Mouse (Mus musculus) midbrain, embryonic 15.5 days (tissue): ENCODE data around the gene Slc35c2. TPM values are rescaled to one million over a fixed set of nuclear protein-coding genes. Genes with fewer than 3 reads are reported as not detected.

ENCODE experiments used
- ATAC-seq: fragments of 200-750 bp; cut with Nextera tagmentation; replicated peaks from 2 replicates; pipeline ENCODE4 v1.8.0; 2017; ENCODE audit warnings: moderate TSS enrichment
- H3K27ac ChIP-seq: fragments of 300-500 bp; sonication (generic); 2 replicates; pipeline ENCODE4 v1.5.1; 2015; ENCODE audit warnings: mild to moderate bottlenecking, inconsistent platforms
- H3K27me3 ChIP-seq: fragments of 300-500 bp; sonication (generic); replicated peaks from 2 replicates; pipeline ENCODE4 v1.6.1; 2015; ENCODE audit warnings: inconsistent platforms
- H3K36me3 ChIP-seq: fragments of 300-500 bp; sonication (generic); replicated peaks from 2 replicates; pipeline ENCODE4 v1.6.1; 2015; ENCODE audit warnings: inconsistent platforms
- H3K4me1 ChIP-seq: fragments of 300-500 bp; sonication (generic); 2 replicates; pipeline ENCODE4 v1.6.1; 2015; ENCODE audit warnings: inconsistent platforms
- H3K4me2 ChIP-seq: fragments of 300-500 bp; sonication (generic); 2 replicates; pipeline ENCODE4 v1.6.1; 2015; ENCODE audit warnings: inconsistent platforms, mild to moderate bottlenecking, moderate library complexity
- H3K4me3 ChIP-seq: fragments of 300-500 bp; sonication (generic); 2 replicates; pipeline ENCODE4 v1.5.1; 2015; ENCODE audit warnings: mild to moderate bottlenecking, inconsistent platforms
- H3K9ac ChIP-seq: fragments of 300-500 bp; sonication (generic); 2 replicates; pipeline ENCODE4 v1.6.1; 2015; ENCODE audit warnings: mild to moderate bottlenecking, inconsistent platforms
- H3K9me3 ChIP-seq: fragments of 300-500 bp; sonication (generic); 2 replicates; pipeline ENCODE4 v1.6.1; 2016; ENCODE audit warnings: inconsistent platforms
- WGBS: fragments of 180-500 bp; shearing (Covaris S2); methylation state at CpG from one replicate; pipeline ENCODE4 v1.1.7; 2015; ENCODE audit warnings: mixed read lengths; 5-methylcytosine and 5-hydroxymethylcytosine counted together
- polyA plus RNA-seq: library from polyadenylated mRNA; unstranded; fragments of >200 nt; fragmentation: Nextera tagmentation; extraction: Ambion mirVana; gene quantifications from 2 replicates; pipeline ENCODE4 v1.2.1, GENCODE M21; 2015

Gene Slc35c2
- polyA plus RNA-seq, 1 experiment from 2014 or later = 72.8 TPM

- WGBS = 4% methylated on average over 11 of the region's 11 CpGs
- H3K9me3 ChIP-seq = no peaks in the 10 kb centered on the region
- peak overlapping the region; percentile 22 for H3K4me2 ChIP-seq
- no peaks in the 10 kb centered on the region for H3K36me3 ChIP-seq
- peak overlapping the region; percentile 70 for H3K27ac ChIP-seq
- peaks cover 49% of the 10 kb centered on the region for H3K4me1 ChIP-seq
- peaks cover 27% of the 10 kb centered on the region for H3K27me3 ChIP-seq
- H3K4me3 ChIP-seq = no peak overlapping the region
- H3K9ac ChIP-seq = no peak overlapping the region
- ATAC-seq = peak; percentile 43
These were observed 44.4 kb downstream of the Slc35c2 start for GRCm38 (mm10) chr2:165243122-165243720.

GRCm38 (mm10) chr2:165242575-165242974, 45.1 kb downstream of the Slc35c2 start:
- Histone ChIP-seq H3K27me3 (peaks cover 27% of the 10 kb centered on the region), H3K4me1 (peaks cover 53% of the 10 kb centered on the region), H3K27ac (peak overlapping the region; percentile 70), H3K4me3 (no peak overlapping the region), H3K9me3 (no peaks in the 10 kb centered on the region), H3K4me2 (peak overlapping the region; percentile 22; the same call in 1 of the 2 replicates), H3K36me3 (no peaks in the 10 kb centered on the region), H3K9ac (no peak overlapping the region)
- no peak for ATAC-seq
- 3% methylated on average over 13 of the region's 13 CpGs for WGBS

- Histone ChIP-seq H3K27me3 (peaks cover 28% of the 10 kb centered on the region), H3K4me2 (no peak overlapping the region), H3K36me3 (no peaks in the 10 kb centered on the region), H3K9me3 (no peaks in the 10 kb centered on the region), H3K9ac (no peak overlapping the region), H3K4me3 (no peak overlapping the region), H3K27ac (no peak overlapping the region), H3K4me1 (peaks cover 48% of the 10 kb centered on the region)
- WGBS = 68% methylated on average over 7 of the region's 7 CpGs
- ATAC-seq = no peak
These were observed 45.9 kb downstream of the Slc35c2 start for GRCm38 (mm10) chr2:165241786-165242185.

- H3K36me3 ChIP-seq = no peaks in the 10 kb centered on the region
- ATAC-seq = no peak
- WGBS = 43% methylated on average over 8 of the region's 8 CpGs
- H3K9ac ChIP-seq = no peak overlapping the region
- H3K9me3 ChIP-seq = no peaks in the 10 kb centered on the region
- H3K27me3 ChIP-seq = peaks cover 34% of the 10 kb centered on the region
- no peak overlapping the region for H3K27ac ChIP-seq
- H3K4me1 ChIP-seq = peaks cover 47% of the 10 kb centered on the region
- H3K4me3 ChIP-seq = no peak overlapping the region
- H3K4me2 ChIP-seq = no peak overlapping the region
These were observed 47.3 kb downstream of the Slc35c2 start for GRCm38 (mm10) chr2:165240371-165240770.

GRCm38 (mm10) chr2:165239533-165240144, 48.0 kb downstream of the Slc35c2 start:
- no peak for ATAC-seq
- H3K4me3 ChIP-seq = no peak overlapping the region
- H3K9me3 ChIP-seq = no peaks in the 10 kb centered on the region
- H3K36me3 ChIP-seq = no peaks in the 10 kb centered on the region
- WGBS = 31% methylated on average over 15 of the region's 15 CpGs
- H3K27me3 ChIP-seq = peaks cover 34% of the 10 kb centered on the region
- peaks cover 54% of the 10 kb centered on the region for H3K4me1 ChIP-seq
- no peak overlapping the region for H3K27ac ChIP-seq
- H3K9ac ChIP-seq = no peak overlapping the region
- H3K4me2 ChIP-seq = no peak overlapping the region

GRCm38 (mm10) chr2:165238416-165239145, 49.1 kb downstream of the Slc35c2 start:
- Histone ChIP-seq H3K4me1 (peaks cover 57% of the 10 kb centered on the region), H3K4me2 (no peak overlapping the region), H3K9ac (no peak overlapping the region), H3K27ac (no peak overlapping the region), H3K4me3 (no peak overlapping the region), H3K9me3 (no peaks in the 10 kb centered on the region), H3K36me3 (no peaks in the 10 kb centered on the region), H3K27me3 (peaks cover 34% of the 10 kb centered on the region)
- ATAC-seq = no peak
- 2% methylated on average over 12 of the region's 12 CpGs for WGBS

GRCm38 (mm10) chr2:165234613-165235291, 52.9 kb downstream of the Slc35c2 start, which contains the start of gene Cdh22:
Gene Cdh22 (minus strand): TSS chr2:165234853.
- Histone ChIP-seq H3K9ac (peak within 1 kb of the TSS; percentile 85), H3K36me3 (no peaks in the 10 kb centered on the region), H3K4me2 (peak within 1 kb of the TSS; percentile 94), H3K9me3 (no peaks in the 10 kb centered on the region), H3K27ac (peak within 1 kb of the TSS; percentile 87), H3K4me3 (peak within 1 kb of the TSS; percentile 72), H3K4me1 (peaks cover 52% of the 10 kb centered on the region), H3K27me3 (peaks cover 27% of the 10 kb centered on the region; the same call in 1 of the 2 replicates)
- WGBS = under 1% methylated on average over 47 of the region's 60 CpGs
- ATAC-seq = peak; percentile 74

GRCm38 (mm10) chr2:165234291-165234612, 53.4 kb downstream of the Slc35c2 start:
- Histone ChIP-seq H3K27ac (peak overlapping the region; percentile 87), H3K9me3 (no peaks in the 10 kb centered on the region), H3K27me3 (peaks cover 22% of the 10 kb centered on the region; the same call in 1 of the 2 replicates), H3K4me1 (peaks cover 49% of the 10 kb centered on the region), H3K9ac (peak overlapping the region; percentile 85), H3K4me3 (peak overlapping the region; percentile 72), H3K4me2 (peak overlapping the region; percentile 94), H3K36me3 (no peaks in the 10 kb centered on the region)
- under 1% methylated on average over 31 of the region's 41 CpGs for WGBS
- ATAC-seq = peak; percentile 50

GRCm38 (mm10) chr2:165233491-165234290, 54.0 kb downstream of the Slc35c2 start:
- WGBS = under 1% methylated on average over 78 of the region's 82 CpGs
- ATAC-seq = peak; percentile 29
- H3K4me1 ChIP-seq = peaks cover 49% of the 10 kb centered on the region
- H3K36me3 ChIP-seq = no peaks in the 10 kb centered on the region
- peak overlapping the region; percentile 72 for H3K4me3 ChIP-seq
- peak overlapping the region; percentile 85 for H3K9ac ChIP-seq
- H3K9me3 ChIP-seq = no peaks in the 10 kb centered on the region
- peak overlapping the region; percentile 87 for H3K27ac ChIP-seq
- peaks cover 19% of the 10 kb centered on the region; the same call in 1 of the 2 replicates for H3K27me3 ChIP-seq
- H3K4me2 ChIP-seq = peak overlapping the region; percentile 94

- Histone ChIP-seq H3K4me1 (peaks cover 38% of the 10 kb centered on the region), H3K4me2 (no peak overlapping the region), H3K9me3 (no peaks in the 10 kb centered on the region), H3K27ac (no peak overlapping the region), H3K27me3 (peaks cover 16% of the 10 kb centered on the region; the same call in 1 of the 2 replicates), H3K36me3 (no peaks in the 10 kb centered on the region), H3K9ac (no peak overlapping the region), H3K4me3 (no peak overlapping the region)
- ATAC-seq = no peak
- 76% methylated on average over 11 of the region's 11 CpGs for WGBS
These were observed 58.6 kb downstream of the Slc35c2 start for GRCm38 (mm10) chr2:165229050-165229449.
